Comparison of ENCODE assay signal across 8 mouse cellular contexts in genomic region chr7:140125278-140126021, GRCm38 (mm10). TPM values are rescaled to one million over a fixed set of nuclear protein-coding genes. Genes with fewer than 3 reads are reported as not detected.
A peak's percentile ranks its signal among the peaks of the same experiment; 100 is the strongest.
DNase-seq lines count a peak whose midpoint lies in the region; ATAC-seq lines count a peak whose summit lies in the region.

No protein-coding gene starts in this region.

- peak overlapping the region; percentile 62 for H3K27ac ChIP-seq in intestine, embryonic 15.5 days

- no peaks in the 10 kb centered on the region for H3K36me3 ChIP-seq in intestine, embryonic 15.5 days

- peaks cover 8% of the 10 kb centered on the region for H3K4me1 ChIP-seq in intestine, embryonic 15.5 days (replicated peaks)

- peak overlapping the region; percentile 73 for H3K4me2 ChIP-seq in intestine, embryonic 15.5 days (replicated peaks)

- H3K9ac ChIP-seq in intestine, embryonic 15.5 days, result peak overlapping the region; percentile 90

- no peaks in the 10 kb centered on the region for H3K27me3 ChIP-seq in intestine, embryonic 15.5 days (replicated peaks)

- DNase-seq in adrenal gland, adult 8-10 months, result peak; percentile 93
- peak; percentile 83 for DNase-seq in embryo, embryonic 11.5 days (ENCODE audit: low read depth, low spot score)
- peak; percentile 95 for DNase-seq in gastrocnemius, postnatal 25 days
- DNase-seq in left cerebral cortex, postnatal 14 days (ENCODE audit: low spot score in 2 of 2), result peak; percentile 82 to 85
- peak; percentile 83 for DNase-seq in right cerebral cortex, postnatal 14 days
- peak; percentile 94 for DNase-seq in urinary bladder, postnatal 25 days (ENCODE audit: low spot score)

- peak overlapping the region; percentile 72 for H3K4me3 ChIP-seq in intestine, embryonic 15.5 days (replicated peaks)

- WGBS in intestine, embryonic 15.5 days, result 1% methylated on average over 40 of the region's 40 CpGs

- no peaks in the 10 kb centered on the region for H3K9me3 ChIP-seq in intestine, embryonic 15.5 days

- ATAC-seq in intestine, embryonic 15.5 days, result peak; percentile 97
- peak; percentile 97 for ATAC-seq in megakaryocyte-erythroid progenitor cell, adult 5-6 weeks (replicated peaks; ENCODE audit: low FRiP score, low TSS enrichment, poor library complexity, severe bottlenecking)

- intact Hi-C loops in left cerebral cortex, postnatal 14 days (cut with DNase I), result no loop called here

RNA-seq across cellular contexts. Expression of gene Echs1, which starts 9.2 kb away (rescaled TPM):
- total RNA-seq in adrenal gland, adult 8-10 months (2022), result 100 to 1,000 TPM; 229 to 495 (median 382) TPM
- total RNA-seq in gastrocnemius, postnatal 25 days (2021), result 100 to 1,000 TPM; 120 to 132 TPM
- 183 and 188 TPM in 2 replicates for polyA plus RNA-seq in intestine, embryonic 15.5 days (2015; fragmentation: Nextera tagmentation; extraction: Ambion mirVana)
- 10 to 100 TPM; 49.1 to 55.7 TPM for total RNA-seq in left cerebral cortex, postnatal 14 days (2021)
- total RNA-seq in megakaryocyte-erythroid progenitor cell, adult 5-6 weeks (2014; fragmentation: Nextera tagmentation), result 50.1 and 62.9 TPM in 2 replicates
- total RNA-seq in megakaryocyte-erythroid progenitor cell, adult 5-6 weeks (2017), result 52.5 and 85.0 TPM in 2 replicates

RNA-seq across cellular contexts. Expression of gene Paox, which starts 9.9 kb away (rescaled TPM):
- 10 to 100 TPM in 3 of 4 experiments, 1 to 10 TPM in 1; 9.6 to 19.7 (median 13.8) TPM for total RNA-seq in adrenal gland, adult 8-10 months (2022)
- 1 to 10 TPM; 4.2 to 4.8 TPM for total RNA-seq in gastrocnemius, postnatal 25 days (2021)
- polyA plus RNA-seq in intestine, embryonic 15.5 days (2015; fragmentation: Nextera tagmentation; extraction: Ambion mirVana), result 38.3 and 38.4 TPM in 2 replicates
- total RNA-seq in left cerebral cortex, postnatal 14 days (2021), result 1 to 10 TPM; 5.3 to 5.6 TPM
- total RNA-seq in megakaryocyte-erythroid progenitor cell, adult 5-6 weeks (2014; fragmentation: Nextera tagmentation), result 15.1 and 22.1 TPM in 2 replicates
- 4.1 and 6.9 TPM in 2 replicates for total RNA-seq in megakaryocyte-erythroid progenitor cell, adult 5-6 weeks (2017)

RNA-seq across cellular contexts. Expression of gene Mtg1, which starts 11.9 kb away (rescaled TPM):
- 10 to 100 TPM; 30.1 to 32.7 (median 31.3) TPM for total RNA-seq in adrenal gland, adult 8-10 months (2022)
- total RNA-seq in gastrocnemius, postnatal 25 days (2021), result 10 to 100 TPM; 21.7 to 24.6 TPM
- polyA plus RNA-seq in intestine, embryonic 15.5 days (2015; fragmentation: Nextera tagmentation; extraction: Ambion mirVana), result 24.0 and 27.3 TPM in 2 replicates
- total RNA-seq in left cerebral cortex, postnatal 14 days (2021), result 10 to 100 TPM; 19.5 to 21.8 TPM
- 39.7 and 53.5 TPM in 2 replicates for total RNA-seq in megakaryocyte-erythroid progenitor cell, adult 5-6 weeks (2014; fragmentation: Nextera tagmentation)
- total RNA-seq in megakaryocyte-erythroid progenitor cell, adult 5-6 weeks (2017), result 8.3 and 13.0 TPM in 2 replicates

RNA-seq across cellular contexts. Expression of gene Fuom, which starts 23.2 kb away (rescaled TPM):
- 10 to 100 TPM; 36.0 to 65.5 (median 43.9) TPM for total RNA-seq in adrenal gland, adult 8-10 months (2022)
- total RNA-seq in gastrocnemius, postnatal 25 days (2021), result 10 to 100 TPM; 41.6 to 47.5 TPM
- polyA plus RNA-seq in intestine, embryonic 15.5 days (2015; fragmentation: Nextera tagmentation; extraction: Ambion mirVana), result 53.5 and 59.6 TPM in 2 replicates
- 10 to 100 TPM; 36.4 to 40.8 TPM for total RNA-seq in left cerebral cortex, postnatal 14 days (2021)
- 4.1 and 17.9 TPM in 2 replicates for total RNA-seq in megakaryocyte-erythroid progenitor cell, adult 5-6 weeks (2014; fragmentation: Nextera tagmentation)
- 12.0 TPM in 1 of 2 replicates, not detected in the other for total RNA-seq in megakaryocyte-erythroid progenitor cell, adult 5-6 weeks (2017)

RNA-seq across cellular contexts. Expression of gene Sprn, which starts 29.2 kb away (rescaled TPM):
- 1 to 10 TPM; 1.0 to 1.4 (median 1.2) TPM for total RNA-seq in adrenal gland, adult 8-10 months (2022)
- total RNA-seq in gastrocnemius, postnatal 25 days (2021), result under 1 TPM; 0.20 to 0.21 TPM
- polyA plus RNA-seq in intestine, embryonic 15.5 days (2015; fragmentation: Nextera tagmentation; extraction: Ambion mirVana), result 1.2 and 1.7 TPM in 2 replicates
- 100 to 1,000 TPM; 213 to 214 TPM for total RNA-seq in left cerebral cortex, postnatal 14 days (2021)
- 0.83 TPM in 1 of 2 replicates, not detected in the other for total RNA-seq in megakaryocyte-erythroid progenitor cell, adult 5-6 weeks (2014; fragmentation: Nextera tagmentation)
- total RNA-seq in megakaryocyte-erythroid progenitor cell, adult 5-6 weeks (2017), result not detected in 2 replicates

Comparison
In these comparisons a context has a peak if more than half of its experiments do, and no peak if none do; other contexts are left out.
1. Peak in every context shown above with its lines: DNase-seq, ATAC-seq, H3K4me3 ChIP-seq and H3K27ac ChIP-seq.